ENCODE assay signal across 7 mouse cellular contexts in genomic region chr6:120191396-120192170, GRCm38 (mm10).
DNase-seq lines count a peak whose midpoint lies in the region; ATAC-seq and TF ChIP-seq lines count a peak whose summit lies in the region.

No protein-coding gene starts in this region.

- 53% methylated on average over 7 of the region's 7 CpGs for WGBS in hindbrain, embryonic 10.5 days
- 66% methylated on average over 7 of the region's 7 CpGs for WGBS in hindbrain, embryonic 16.5 days
- WGBS in liver, embryonic 11.5 days = 62% methylated on average over 7 of the region's 7 CpGs

- no peak overlapping the region for H3K9ac ChIP-seq in hindbrain, embryonic 16.5 days (ENCODE audit: low read depth, low read length)
- H3K9ac ChIP-seq in ES-E14 (ENCODE audit: insufficient read depth, low read depth, low read length, poor library complexity, severe bottlenecking) = peak overlapping the region; percentile 29; the same call in 1 of the 2 replicates
- no peak overlapping the region for H3K9ac ChIP-seq in liver, embryonic 11.5 days (ENCODE audit: low read depth, low read length)

- H3K79me3 ChIP-seq in C2C12 (ENCODE audit: low read depth) = no peaks in the 10 kb centered on the region

- peak overlapping the region; percentile 25 for H3K4me3 ChIP-seq in hindbrain, embryonic 10.5 days
- H3K4me3 ChIP-seq in hindbrain, embryonic 16.5 days (ENCODE audit: low read length) = no peak overlapping the region
- no peak overlapping the region for H3K4me3 ChIP-seq in C2C12 (ENCODE audit: insufficient read depth, poor library complexity, severe bottlenecking)
- peak overlapping the region; percentile 47 to 53 for H3K4me3 ChIP-seq in ES-E14 (ENCODE audit: insufficient read depth in 1 of 2, low read depth in 1 of 2, low read length in 2 of 2, poor library complexity in 1 of 2, severe bottlenecking in 1 of 2)
- H3K4me3 ChIP-seq in liver, embryonic 11.5 days (ENCODE audit: low read depth, low read length) = no peak overlapping the region
- no peak overlapping the region for H3K4me3 ChIP-seq in left cerebral cortex, adult 2 months

- H3K4me2 ChIP-seq in hindbrain, embryonic 16.5 days (ENCODE audit: low read length) = no peak overlapping the region
- peak overlapping the region; percentile 18 for H3K4me2 ChIP-seq in liver, embryonic 11.5 days

- intact Hi-C loops in left cerebral cortex, adult 2 months (cut with DNase I) = loop anchor here (5.0 kb wide), 1 partner anchor 79 kb away; no protein-coding TSS in a partner anchor

- no peak for ATAC-seq in hindbrain, embryonic 16.5 days
- ATAC-seq in liver, embryonic 11.5 days (replicated peaks; ENCODE audit: low FRiP score) = no peak

- no peaks in the 10 kb centered on the region; the same call in 1 of the 2 replicates for H3K9me3 ChIP-seq in hindbrain, embryonic 10.5 days
- no peaks in the 10 kb centered on the region for H3K9me3 ChIP-seq in hindbrain, embryonic 16.5 days (ENCODE audit: control insufficient read depth, low read length)
- no peaks in the 10 kb centered on the region for H3K9me3 ChIP-seq in ES-E14 (ENCODE audit: control insufficient read depth, insufficient read depth, low read depth, low read length)
- H3K9me3 ChIP-seq in liver, embryonic 11.5 days (ENCODE audit: control insufficient read depth, low read length) = no peaks in the 10 kb centered on the region

- no peaks in the 10 kb centered on the region for H3K36me3 ChIP-seq in hindbrain, embryonic 10.5 days
- H3K36me3 ChIP-seq in hindbrain, embryonic 16.5 days (ENCODE audit: control insufficient read depth, insufficient read depth, low read length) = no peaks in the 10 kb centered on the region
- H3K36me3 ChIP-seq in C2C12 (ENCODE audit: control insufficient read depth, insufficient read depth) (no peaks in the 10 kb centered on the region), ES-E14 (ENCODE audit: control insufficient read depth, insufficient read depth, low read length, poor library complexity, severe bottlenecking) (no peaks in the 10 kb centered on the region)
- H3K36me3 ChIP-seq in liver, embryonic 11.5 days (ENCODE audit: control insufficient read depth, insufficient read depth, low read length) = no peaks in the 10 kb centered on the region

- peaks cover 48% of the 10 kb centered on the region for H3K4me1 ChIP-seq in hindbrain, embryonic 10.5 days (replicated peaks)
- no peaks in the 10 kb centered on the region for H3K4me1 ChIP-seq in hindbrain, embryonic 16.5 days (ENCODE audit: control insufficient read depth, insufficient read depth, low read depth, low read length)
- H3K4me1 ChIP-seq in ES-E14 (ENCODE audit: control insufficient read depth in 2 of 2, insufficient read depth in 2 of 2, low read length in 2 of 2, poor library complexity in 1 of 2) = peaks cover 8 to 34% of the 10 kb centered on the region in 2 experiments
- H3K4me1 ChIP-seq in liver, embryonic 11.5 days (replicated peaks; ENCODE audit: control insufficient read depth, insufficient read depth, low read length) = peaks cover 20% of the 10 kb centered on the region

- no peak for TF ChIP-seq CTCF in C2C12 (IDR thresholded peaks at IDR 0.05; ENCODE audit: control insufficient read depth, insufficient read depth, insufficient read length)
- TF ChIP-seq CTCF in left cerebral cortex, adult 2 months (IDR thresholded peaks at IDR 0.05) = no peak

- peaks cover 34% of the 10 kb centered on the region for H3K27me3 ChIP-seq in hindbrain, embryonic 10.5 days (ENCODE audit: insufficient read depth, poor library complexity, severe bottlenecking)
- 0 out of 2 replicates have a peak, but pooled peaks cover 2% of the 10 kb centered on the region for H3K27me3 ChIP-seq in hindbrain, embryonic 16.5 days (replicated peaks; ENCODE audit: control insufficient read depth, insufficient read depth, low read length)
- H3K27me3 ChIP-seq in C2C12 (ENCODE audit: control insufficient read depth, insufficient read depth, insufficient read length) = no peaks in the 10 kb centered on the region
- H3K27me3 ChIP-seq in liver, embryonic 11.5 days (replicated peaks; ENCODE audit: control insufficient read depth, insufficient read depth, low read length) = no peaks in the 10 kb centered on the region

- H3K79me2 ChIP-seq in C2C12 (ENCODE audit: control insufficient read depth, insufficient read depth) = no peaks in the 10 kb centered on the region

- no peak for DNase-seq in hindbrain, embryonic 10.5 days (ENCODE audit: low spot score)
- DNase-seq in ES-E14 (ENCODE audit: low read depth, low spot score) = no peak
- DNase-seq in liver, embryonic 11.5 days (ENCODE audit: low spot score) = no peak
- DNase-seq in left cerebral cortex, adult 2 months (ENCODE audit: extremely low spot score in 1 of 2, low spot score in 2 of 2) = no peak
- no peak for DNase-seq in lung, postnatal 36 days

- peak overlapping the region; percentile 13 for H3ac ChIP-seq in C2C12 (ENCODE audit: control insufficient read depth, insufficient read length, low read depth)

- in situ Hi-C loops in ES-E14 (cut with MboI; ENCODE audit: low sequenced_read_pairs in 2 of 2, unreplicated experiment in 2 of 2) = loop anchor here (5.0 to 25.0 kb wide), 4 partner anchors 189 to 707 kb away; partner anchors contain the start of gene Fbxl14 (in 1 of the 2)

- peak overlapping the region; percentile 85 for H3K27ac ChIP-seq in hindbrain, embryonic 10.5 days
- no peak overlapping the region for H3K27ac ChIP-seq in hindbrain, embryonic 16.5 days (ENCODE audit: low read depth, low read length)
- H3K27ac ChIP-seq in ES-E14 (ENCODE audit: insufficient read depth, low read depth, low read length, poor library complexity, severe bottlenecking) = peak overlapping the region; percentile 52
- no peak overlapping the region for H3K27ac ChIP-seq in liver, embryonic 11.5 days (ENCODE audit: low read depth, low read length)
- H3K27ac ChIP-seq in left cerebral cortex, adult 2 months = no peak overlapping the region

TF ChIP-seq in C2C12, 6 proteins besides CTCF, POLR2A, EP300 and RAD21:
- TF ChIP-seq MAX (IDR thresholded peaks at IDR 0.05) = no peak
- no peak for TF ChIP-seq CEBPB (IDR thresholded peaks at IDR 0.05; ENCODE audit: low read depth)
- no peak for TF ChIP-seq MYOD1 (IDR thresholded peaks at IDR 0.05; ENCODE audit: control insufficient read depth, insufficient read length, low read depth)
- TF ChIP-seq FOSL1 (IDR thresholded peaks at IDR 0.05; ENCODE audit: insufficient read depth, low read length, poor library complexity, severe bottlenecking) = no peak
- TF ChIP-seq USF1 (IDR thresholded peaks at IDR 0.05; ENCODE audit: low read depth) = no peak
- no peak for TF ChIP-seq MYOG (IDR thresholded peaks at IDR 0.05; ENCODE audit: control insufficient read depth, extremely low read depth, insufficient read length)

TF ChIP-seq in ES-E14, 5 proteins besides CTCF, POLR2A, EP300 and RAD21:
- no peak for TF ChIP-seq MAFK (IDR thresholded peaks at IDR 0.05; ENCODE audit: insufficient read depth, low read depth, low read length)
- TF ChIP-seq HCFC1 (IDR thresholded peaks at IDR 0.05; ENCODE audit: borderline replicate concordance, insufficient read depth, low read length) = no peak
- no peak for TF ChIP-seq CHD2 (IDR thresholded peaks at IDR 0.05; ENCODE audit: low read depth, low read length)
- TF ChIP-seq ZNF384 (IDR thresholded peaks at IDR 0.05; ENCODE audit: low read depth, low read length) = no peak
- no peak for TF ChIP-seq ZC3H11A (IDR thresholded peaks at IDR 0.05; ENCODE audit: borderline replicate concordance, low read depth, low read length)
TF ChIP-seq in ES-E14: peak in this region for 0.

Comparison
In these comparisons a context has a peak if more than half of its experiments do, and no peak if none do; other contexts are left out.
1. H3K27ac ChIP-seq: peak in hindbrain, embryonic 10.5 days (single experiment) and ES-E14 (single experiment); none in hindbrain, embryonic 16.5 days (single experiment), liver, embryonic 11.5 days (single experiment) and left cerebral cortex, adult 2 months (single experiment).
2. H3K4me3 ChIP-seq: peak in hindbrain, embryonic 10.5 days (single experiment) and ES-E14 (2 of 2); none in hindbrain, embryonic 16.5 days (single experiment), C2C12 (single experiment), liver, embryonic 11.5 days (single experiment) and left cerebral cortex, adult 2 months (single experiment).